Mouse (Mus musculus) mouse trophoblast stem cell (cell line): Measurements from ENCODE around the gene Zfhx2.

ENCODE experiments used
- in situ Hi-C, 2 experiments: fragments of 300-500 bp; cut with MseI, MboI; formaldehyde crosslinking; loops; 2 replicates in 1 of 2; 3 replicates in 1 of 2; pipeline ENCODE4 v1.15.1; 2025

Zfhx2 gene

GRCm38 (mm10) chr14:55092011-55092577 is at the start of gene Zfhx2:
TSS of gene Zfhx2 (minus strand) at chr14:55092324.
- in situ Hi-C loops, result no loop called here

GRCm38 (mm10) chr14:55139313-55139712 is 47.2 kb upstream of the Zfhx2 start:
- in situ Hi-C loops, result no loop called here

GRCm38 (mm10) chr14:55135676-55136075 is 43.6 kb upstream of the Zfhx2 start:
- in situ Hi-C loops, result no loop called here

GRCm38 (mm10) chr14:55126521-55126920 is 34.4 kb upstream of the Zfhx2 start:
- in situ Hi-C loops, result loop anchor here in 1 of 2 experiments (5.0 kb wide), 1 partner anchor 311 kb away; no protein-coding TSS in a partner anchor

GRCm38 (mm10) chr14:55125711-55126110 is 33.6 kb upstream of the Zfhx2 start:
- in situ Hi-C loops, result loop anchor here in 1 of 2 experiments (5.0 kb wide), 1 partner anchor 312 kb away; no protein-coding TSS in a partner anchor

- in situ Hi-C loops, result no loop called here
Measured at GRCm38 (mm10) chr14:55122359-55122758, 30.2 kb upstream of the Zfhx2 start.

GRCm38 (mm10) chr14:55121947-55122346 is 29.8 kb upstream of the Zfhx2 start:
- in situ Hi-C loops, result no loop called here

- in situ Hi-C loops, result no loop called here
Measured at GRCm38 (mm10) chr14:55119421-55120134, 27.5 kb upstream of the Zfhx2 start.

- in situ Hi-C loops, result no loop called here
Measured at GRCm38 (mm10) chr14:55118852-55119251, 26.7 kb upstream of the Zfhx2 start.

GRCm38 (mm10) chr14:55116425-55117200 is 24.5 kb upstream of the Zfhx2 start, which contains the start of gene Jph4:
TSS of gene Jph4 (minus strand) at chr14:55116935.
- in situ Hi-C loops, result no loop called here

GRCm38 (mm10) chr14:55115846-55116245 is 23.7 kb upstream of the Zfhx2 start:
- in situ Hi-C loops, result no loop called here

- in situ Hi-C loops, result no loop called here
Measured at GRCm38 (mm10) chr14:55114759-55115701, 22.9 kb upstream of the Zfhx2 start.

GRCm38 (mm10) chr14:55113975-55114645 is 22.0 kb upstream of the Zfhx2 start:
- in situ Hi-C loops, result no loop called here

- in situ Hi-C loops, result no loop called here
Measured at GRCm38 (mm10) chr14:55113351-55113974, 21.3 kb upstream of the Zfhx2 start.

GRCm38 (mm10) chr14:55111720-55112119 is 19.6 kb upstream of the Zfhx2 start:
- in situ Hi-C loops, result no loop called here

- in situ Hi-C loops, result no loop called here
Measured at GRCm38 (mm10) chr14:55110076-55110475, 18.0 kb upstream of the Zfhx2 start.

- in situ Hi-C loops, result no loop called here
Measured at GRCm38 (mm10) chr14:55109048-55109873, 17.1 kb upstream of the Zfhx2 start.

GRCm38 (mm10) chr14:55108202-55108870 is 16.2 kb upstream of the Zfhx2 start:
- in situ Hi-C loops, result no loop called here

GRCm38 (mm10) chr14:55106990-55107389 is 14.9 kb upstream of the Zfhx2 start:
- in situ Hi-C loops, result no loop called here
